Mouse (Mus musculus) limb, embryonic 11.5 days (tissue): ENCODE results near the gene Cnpy1. TPM values are rescaled to one million over a fixed set of nuclear protein-coding genes. Genes with fewer than 3 reads are reported as not detected.
A peak's percentile ranks its signal among the peaks of the same experiment; 100 is the strongest.

Experiments used
- ATAC-seq: fragments of 200-750 bp; cut with Nextera tagmentation; 2 replicates; pipeline ENCODE4 v1.8.0; 2017; ENCODE audit warnings: low read depth; ENCODE audit not compliant: insufficient number of reproducible peaks, low FRiP score, low TSS enrichment
- DNase-seq: peaks from one replicate; pipeline ENCODE4 v3.0.0-alpha.2; 2015; ENCODE audit warnings: low spot score
- H3K27ac ChIP-seq: fragments of 300-500 bp; sonication (generic); replicated peaks from 2 replicates; pipeline ENCODE4 v1.5.1; 2014; ENCODE audit warnings: low read depth, mild to moderate bottlenecking, low read length
- H3K27me3 ChIP-seq: fragments of 300-500 bp; sonication (generic); 2 replicates; pipeline ENCODE4 v1.6.1; 2014; ENCODE audit warnings: mild to moderate bottlenecking, low read length, mixed read lengths; ENCODE audit not compliant: control insufficient read depth, insufficient read depth
- H3K36me3 ChIP-seq: fragments of 300-500 bp; sonication (generic); 2 replicates; pipeline ENCODE4 v1.6.1; 2014; ENCODE audit warnings: mild to moderate bottlenecking, low read length, moderate library complexity, mixed read lengths; ENCODE audit not compliant: control insufficient read depth, insufficient read depth
- H3K4me1 ChIP-seq: fragments of 300-500 bp; sonication (generic); 2 replicates; pipeline ENCODE4 v1.6.1; 2014; ENCODE audit warnings: low read length, mixed read lengths; ENCODE audit not compliant: control insufficient read depth, insufficient read depth
- H3K4me2 ChIP-seq: fragments of 300-500 bp; sonication (generic); 2 replicates; pipeline ENCODE4 v1.6.1; 2014; ENCODE audit warnings: low read depth, mild to moderate bottlenecking, moderate library complexity; ENCODE audit not compliant: severe bottlenecking
- H3K4me3 ChIP-seq: fragments of 300-500 bp; sonication (generic); 2 replicates; pipeline ENCODE4 v1.5.1; 2014; ENCODE audit warnings: low read depth, low read length
- H3K9ac ChIP-seq: fragments of 300-500 bp; sonication (generic); 2 replicates; pipeline ENCODE4 v1.6.1; 2014; ENCODE audit warnings: mild to moderate bottlenecking, low read length
- H3K9me3 ChIP-seq: fragments of 300-500 bp; sonication (generic); 2 replicates; pipeline ENCODE4 v1.6.1; 2016; ENCODE audit warnings: low read length; ENCODE audit not compliant: control insufficient read depth
- WGBS: fragments of 180-500 bp; shearing (Covaris S2); extraction: QIAGEN DNeasy Blood & Tissue Kit; methylation state at CpG from one replicate; pipeline ENCODE4 v1.1.7; 2014; 5-methylcytosine and 5-hydroxymethylcytosine counted together
- polyA plus RNA-seq: library from polyadenylated mRNA; unstranded; fragments of >200 nt; fragmentation: Nextera tagmentation; extraction: Ambion mirVana; gene quantifications from 2 replicates; pipeline ENCODE4 v1.2.1, GENCODE M21; 2014

Gene Cnpy1
- polyA plus RNA-seq, 1 experiment from 2014 or later: not detected

DNA sequence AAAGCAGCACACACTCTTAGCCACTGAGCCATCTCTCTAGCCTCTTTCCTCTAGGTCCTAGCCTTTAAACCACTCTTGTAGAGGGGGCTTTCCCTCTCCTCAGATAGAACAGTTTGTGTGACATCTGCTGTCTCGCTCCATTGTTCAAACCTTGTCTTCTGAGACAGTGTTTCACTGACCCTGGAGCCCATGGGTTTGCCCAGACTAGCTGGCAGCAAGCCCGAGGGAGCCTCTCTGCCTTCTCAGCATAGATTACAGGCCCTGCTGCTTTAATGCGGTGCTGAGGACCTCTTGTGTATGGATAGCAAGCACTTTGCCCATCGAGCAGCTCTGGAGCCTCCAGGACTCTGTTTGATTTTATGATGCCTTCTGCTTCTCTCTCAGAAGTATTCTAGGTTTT lies 8.6 kb downstream of the Cnpy1 start:
- Histone ChIP-seq H3K4me1 (no peaks in the 10 kb centered on the region), H3K9me3 (no peaks in the 10 kb centered on the region), H3K36me3 (no peaks in the 10 kb centered on the region), H3K4me2 (no peak overlapping the region), H3K9ac (no peak overlapping the region), H3K4me3 (no peak overlapping the region), H3K27ac (no peak overlapping the region), H3K27me3 (no peaks in the 10 kb centered on the region)
- 50% methylated on average over 4 of the region's 4 CpGs for WGBS
- no peak for DNase-seq
- ATAC-seq: no peak

DNA sequence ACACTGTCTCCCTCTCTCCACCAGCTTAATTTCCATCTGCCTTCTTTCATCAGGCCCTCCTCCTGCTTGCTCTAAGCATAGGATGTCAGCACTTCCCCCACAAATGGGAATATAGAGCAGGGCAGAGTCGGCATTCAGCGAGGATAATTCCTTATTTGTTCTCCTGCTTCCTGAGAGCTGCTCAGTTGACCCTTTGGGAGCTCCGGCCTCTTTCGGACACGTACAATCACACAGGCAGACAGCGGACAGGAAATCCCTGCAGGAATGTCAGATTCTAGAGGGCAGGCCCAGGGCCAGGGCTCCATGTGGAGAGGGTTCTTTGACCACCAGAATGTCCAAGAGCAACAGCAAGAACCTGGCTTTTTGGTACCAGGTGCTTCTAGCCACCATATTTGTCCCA lies 9.5 kb downstream of the Cnpy1 start:
- ATAC-seq: no peak
- Histone ChIP-seq H3K36me3 (no peaks in the 10 kb centered on the region), H3K27me3 (no peaks in the 10 kb centered on the region), H3K4me2 (no peak overlapping the region), H3K4me1 (no peaks in the 10 kb centered on the region), H3K4me3 (no peak overlapping the region), H3K9me3 (no peaks in the 10 kb centered on the region), H3K9ac (no peak overlapping the region), H3K27ac (no peak overlapping the region)
- DNase-seq: no peak
- WGBS: 52% methylated on average over 6 of the region's 6 CpGs

DNA sequence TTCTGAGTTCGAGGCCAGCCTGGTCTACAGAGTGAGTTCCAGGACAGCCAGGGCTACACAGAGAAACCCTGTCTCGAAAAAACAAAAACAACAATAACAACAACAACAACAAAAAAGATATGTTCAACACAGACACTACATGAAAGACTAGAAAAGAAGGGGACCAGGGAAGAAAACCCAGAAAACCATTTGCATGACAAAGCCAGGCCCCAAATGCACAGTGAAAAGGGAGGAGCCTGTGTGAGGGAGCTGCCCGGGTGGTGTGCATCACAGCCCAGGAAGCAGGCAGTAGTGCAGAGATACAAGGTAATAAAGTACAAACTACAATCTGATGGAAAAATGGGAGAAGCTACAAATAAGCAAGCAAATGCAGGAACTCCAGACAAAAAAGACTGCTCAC lies 13.5 kb downstream of the Cnpy1 start:
- ATAC-seq (no peak), DNase-seq (no peak)
- Histone ChIP-seq H3K9ac (no peak overlapping the region), H3K4me1 (no peaks in the 10 kb centered on the region), H3K4me2 (no peak overlapping the region), H3K27ac (no peak overlapping the region), H3K27me3 (no peaks in the 10 kb centered on the region), H3K9me3 (no peaks in the 10 kb centered on the region), H3K36me3 (no peaks in the 10 kb centered on the region), H3K4me3 (no peak overlapping the region)
- 64% methylated on average over 3 of the region's 3 CpGs for WGBS

DNA sequence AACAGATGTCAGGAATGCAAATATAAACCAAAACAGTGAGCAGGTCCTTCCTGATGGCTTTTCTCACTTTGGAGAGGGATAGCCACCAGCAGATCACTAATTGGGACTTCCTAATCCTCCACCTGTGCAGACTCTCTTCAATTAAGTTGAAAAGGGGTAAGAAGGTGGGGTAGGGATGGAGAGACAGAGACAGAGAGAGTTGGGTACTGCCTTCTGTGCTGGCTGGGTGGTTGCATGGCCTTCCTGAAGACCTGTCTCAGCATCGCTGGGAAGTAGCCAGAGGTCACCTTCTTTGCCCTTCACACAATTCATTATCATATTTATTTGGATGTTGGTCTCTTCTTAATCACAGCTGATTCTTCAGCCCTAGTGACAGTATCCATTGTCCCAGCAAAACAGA lies 26.0 kb downstream of the Cnpy1 start:
- Histone ChIP-seq H3K27ac (no peak overlapping the region), H3K9me3 (no peaks in the 10 kb centered on the region), H3K4me3 (no peak overlapping the region), H3K27me3 (peaks cover 3% of the 10 kb centered on the region; the same call in 1 of the 2 replicates), H3K4me1 (no peaks in the 10 kb centered on the region), H3K9ac (no peak overlapping the region), H3K36me3 (no peaks in the 10 kb centered on the region), H3K4me2 (no peak overlapping the region)
- no peak for DNase-seq
- no peak for ATAC-seq
- WGBS: 90% methylated on average over 1 of the region's 1 CpGs

DNA sequence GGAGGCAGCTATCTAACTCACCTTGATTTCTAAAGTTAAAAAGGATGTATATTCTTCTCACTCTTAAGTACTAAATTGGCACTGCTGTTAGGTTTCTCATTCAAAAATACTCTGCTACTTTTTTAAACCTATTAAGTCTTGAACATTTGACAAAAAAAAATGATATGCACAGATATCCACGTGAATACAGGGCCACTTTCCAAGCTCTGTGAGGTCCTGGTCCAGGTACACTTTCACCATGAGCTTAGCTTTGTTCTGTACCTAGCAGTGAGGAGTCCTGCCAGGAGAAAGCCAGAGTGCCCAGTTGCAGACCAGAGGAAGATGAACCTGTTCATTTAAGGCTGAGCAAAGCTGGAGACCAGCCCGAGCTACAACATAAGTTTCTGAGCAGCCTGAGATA lies 32.2 kb downstream of the Cnpy1 start:
- Histone ChIP-seq H3K9ac (no peak overlapping the region), H3K9me3 (no peaks in the 10 kb centered on the region), H3K4me3 (no peak overlapping the region), H3K27me3 (peaks cover 53% of the 10 kb centered on the region), H3K27ac (no peak overlapping the region), H3K4me2 (no peak overlapping the region), H3K36me3 (no peaks in the 10 kb centered on the region), H3K4me1 (peaks cover 5% of the 10 kb centered on the region; the same call in 1 of the 2 replicates)
- 65% methylated on average over 2 of the region's 2 CpGs for WGBS
- no peak for DNase-seq
- no peak for ATAC-seq

DNA sequence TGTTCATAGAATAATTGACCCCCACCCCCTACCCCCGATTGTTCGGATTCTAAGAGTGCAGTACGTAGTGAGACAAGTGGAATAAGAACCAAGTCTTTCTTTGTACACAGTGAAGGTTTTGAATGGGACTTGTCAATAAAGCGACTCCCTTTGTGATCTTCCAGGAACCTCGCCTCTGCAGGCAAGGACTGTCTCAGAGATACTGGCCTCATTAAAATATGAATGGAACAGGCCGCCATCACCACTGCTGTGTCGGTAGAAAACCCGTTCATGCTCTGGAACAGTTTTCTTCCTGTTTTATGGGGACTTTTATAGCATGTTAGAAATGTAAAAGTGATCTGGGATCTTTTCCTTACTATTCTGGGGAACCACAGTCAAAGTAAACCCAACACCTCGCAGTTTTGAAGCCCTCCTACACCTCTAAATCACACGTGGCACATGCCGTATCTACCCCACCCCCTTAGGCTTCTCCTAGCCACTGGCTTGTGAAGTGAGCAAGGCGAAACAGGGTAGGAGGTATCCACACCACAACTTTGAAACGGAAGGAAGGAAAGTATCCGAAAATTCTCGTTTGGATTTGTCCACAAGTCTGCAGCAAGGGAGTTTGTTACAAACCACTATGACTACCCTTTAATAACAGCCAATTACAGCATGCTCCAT lies 33.8 kb downstream of the Cnpy1 start:
- no peak overlapping the region for H3K4me3 ChIP-seq
- H3K27ac ChIP-seq: no peak overlapping the region
- peaks cover 68% of the 10 kb centered on the region for H3K27me3 ChIP-seq
- H3K9me3 ChIP-seq: no peaks in the 10 kb centered on the region
- H3K4me2 ChIP-seq: no peak overlapping the region
- H3K4me1 ChIP-seq: peaks cover 5% of the 10 kb centered on the region; the same call in 1 of the 2 replicates
- DNase-seq: peak; percentile 28
- under 1% methylated on average over 15 of the region's 15 CpGs for WGBS
- H3K9ac ChIP-seq: no peak overlapping the region
- no peak for ATAC-seq
- no peaks in the 10 kb centered on the region for H3K36me3 ChIP-seq

DNA sequence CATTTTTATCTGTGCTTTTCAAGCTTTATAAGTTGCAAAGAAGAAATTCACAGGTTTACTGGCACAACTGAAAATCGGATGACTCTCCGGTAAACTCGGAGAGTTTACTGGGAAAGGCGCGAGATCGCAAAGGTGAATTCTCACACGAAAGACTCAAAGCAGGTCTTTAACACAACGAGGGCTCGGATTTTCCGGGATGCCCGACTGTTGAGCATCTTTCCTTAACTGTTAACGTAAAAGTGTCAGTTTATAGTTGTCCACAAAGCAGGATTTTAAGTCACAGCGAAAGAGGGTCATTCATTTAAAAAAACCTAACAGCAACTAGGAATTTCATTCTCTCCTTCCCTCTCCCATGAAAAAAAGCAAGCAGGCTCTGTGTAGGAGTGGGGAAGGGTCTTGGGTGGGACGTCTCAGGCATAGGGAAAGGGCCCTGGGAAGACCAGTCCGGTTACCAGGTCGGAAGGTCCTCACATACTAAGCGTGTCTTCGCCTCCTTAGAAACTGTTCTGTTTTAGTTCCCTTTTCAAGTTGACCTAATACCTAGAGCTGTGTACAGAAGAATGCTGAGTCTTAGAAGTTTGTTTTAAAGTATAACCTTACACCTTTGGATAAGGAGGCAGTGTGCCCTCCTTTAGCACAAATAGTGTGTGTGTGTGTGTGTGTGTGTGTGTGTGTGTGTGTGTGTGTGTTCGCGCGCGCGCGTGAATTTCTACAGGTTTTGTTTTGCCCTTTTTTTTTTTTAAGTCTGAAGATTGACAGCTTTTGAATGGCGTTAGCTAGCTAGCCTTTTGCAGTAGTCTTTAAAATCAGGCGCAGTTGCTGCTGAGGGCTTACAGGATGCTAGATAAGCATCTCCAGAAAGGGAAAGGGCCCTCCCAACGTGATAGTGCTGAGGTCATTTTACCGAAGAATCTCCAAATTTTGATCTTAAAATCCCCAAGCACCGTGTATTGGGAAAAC lies 34.7 kb downstream of the Cnpy1 start:
- DNase-seq (peak; percentile 40), ATAC-seq (no peak)
- no peak overlapping the region for H3K4me3 ChIP-seq
- WGBS: 2% methylated on average over 29 of the region's 29 CpGs
- peaks cover 5% of the 10 kb centered on the region; the same call in 1 of the 2 replicates for H3K4me1 ChIP-seq
- no peak overlapping the region for H3K9ac ChIP-seq
- no peak overlapping the region for H3K27ac ChIP-seq
- H3K4me2 ChIP-seq: no peak overlapping the region
- H3K36me3 ChIP-seq: no peaks in the 10 kb centered on the region
- H3K27me3 ChIP-seq: peaks cover 73% of the 10 kb centered on the region
- H3K9me3 ChIP-seq: no peaks in the 10 kb centered on the region

DNA sequence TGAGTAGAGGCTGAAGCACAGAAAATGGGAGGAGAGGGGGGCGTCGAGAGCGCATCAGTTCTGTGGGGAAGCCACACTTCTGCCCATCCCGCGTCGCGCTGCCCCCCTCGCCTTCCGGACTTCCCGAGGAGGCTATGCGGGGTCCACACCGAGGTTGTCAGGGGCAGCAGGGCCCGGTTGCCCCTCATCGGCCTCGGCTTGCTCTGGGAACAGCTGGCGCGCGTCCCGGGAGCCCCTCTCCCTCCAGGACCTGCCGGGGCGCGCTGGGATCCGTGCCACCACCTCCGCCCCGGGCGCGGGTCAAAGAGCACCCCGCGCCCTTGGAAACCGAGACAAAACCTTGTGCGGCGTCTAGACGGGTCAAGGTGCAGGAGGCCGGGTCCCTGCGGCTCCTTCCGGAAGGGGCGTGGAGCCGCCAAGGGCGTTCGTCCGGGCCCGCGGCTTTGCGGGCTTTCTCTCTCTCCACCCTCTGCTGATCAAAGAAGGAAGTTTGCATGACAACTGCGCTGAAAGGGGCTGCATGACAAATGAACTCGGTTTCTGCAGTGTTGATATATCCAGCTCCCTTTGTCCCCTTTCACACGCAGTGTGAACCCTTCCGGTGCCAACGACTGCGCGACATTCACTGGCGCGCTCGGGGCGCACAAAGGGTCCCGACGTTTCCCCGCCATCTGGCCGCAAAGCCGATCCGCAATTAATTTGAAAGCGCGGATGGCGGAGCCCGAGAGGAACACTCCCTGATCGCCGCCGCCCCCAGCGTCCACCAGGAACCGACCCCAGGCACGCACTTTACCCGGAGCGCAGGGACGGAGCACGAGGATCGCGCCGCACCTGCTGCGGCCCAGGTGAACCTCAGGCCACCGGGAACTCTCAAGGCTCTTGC lies 35.8 kb downstream of the Cnpy1 start:
- Histone ChIP-seq H3K9ac (no peak overlapping the region), H3K27me3 (peaks cover 75% of the 10 kb centered on the region), H3K27ac (no peak overlapping the region), H3K4me3 (peak overlapping the region; percentile 14), H3K36me3 (no peaks in the 10 kb centered on the region), H3K4me2 (peak overlapping the region; percentile 52), H3K9me3 (no peaks in the 10 kb centered on the region), H3K4me1 (peaks cover 5% of the 10 kb centered on the region; the same call in 1 of the 2 replicates)
- ATAC-seq (no peak), DNase-seq (peak; percentile 60)
- WGBS: under 1% methylated on average over 78 of the region's 80 CpGs
